Mouse (Mus musculus): Measurements from ENCODE around the gene Agbl4.

DNA sequence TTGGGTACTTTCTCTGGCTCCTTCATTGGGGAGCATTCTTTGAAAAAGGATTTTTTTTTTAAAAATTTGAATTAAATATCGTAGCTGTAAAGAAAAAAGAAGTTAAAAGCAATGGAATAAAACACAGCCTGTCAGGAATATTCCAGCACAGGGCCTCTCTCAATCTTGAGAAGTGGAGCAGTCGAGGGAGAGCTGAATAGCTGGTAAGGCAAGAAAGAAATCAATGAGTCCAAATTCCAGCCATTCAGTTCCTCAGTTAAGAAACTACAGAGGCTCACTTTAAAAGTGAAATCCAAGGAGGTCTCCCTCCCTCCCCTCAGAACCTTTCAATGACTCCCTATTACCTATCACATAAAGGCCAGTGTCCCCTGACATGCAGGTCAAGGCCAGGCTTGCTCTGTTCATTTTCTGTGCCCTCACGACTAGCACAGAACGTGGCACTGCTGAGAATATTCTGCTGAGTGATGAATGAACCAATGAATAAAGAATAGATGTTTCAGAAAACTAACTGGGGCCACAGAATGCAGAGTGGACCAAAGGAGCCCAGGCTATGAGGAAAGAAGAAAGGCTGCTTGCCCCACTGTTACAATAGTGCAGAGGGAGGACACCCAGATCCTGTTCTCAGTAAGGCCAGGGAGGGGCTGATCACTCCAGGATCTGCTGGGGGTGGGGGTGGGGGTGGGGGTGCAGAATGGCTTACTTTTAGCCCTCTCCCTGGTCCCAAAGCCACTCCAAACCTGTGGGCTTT, 1181.8 kb downstream of the Agbl4 start:
- TF ChIP-seq ZNF384 (IDR thresholded peaks at IDR 0.05; ENCODE audit: low read depth, low read length) (no peak), ZC3H11A (IDR thresholded peaks at IDR 0.05; ENCODE audit: borderline replicate concordance, low read depth, low read length) (no peak), MAFK (IDR thresholded peaks at IDR 0.05; ENCODE audit: insufficient read depth, low read depth, low read length) (no peak)

Measured in ES-E14 (cell line).